Mouse (Mus musculus) heart, embryonic 16.5 days (tissue): Measurements from ENCODE around the gene Zdhhc4. TPM values are rescaled to one million over a fixed set of nuclear protein-coding genes. Genes with fewer than 3 reads are reported as not detected.
A peak's percentile ranks its signal among the peaks of the same experiment; 100 is the strongest.

Experiments used
- ATAC-seq: fragments of 200-750 bp; cut with Nextera tagmentation; replicated peaks from 2 replicates; pipeline ENCODE4 v1.8.0; 2017; ENCODE audit warnings: moderate number of reproducible peaks; ENCODE audit not compliant: insufficient read depth, low FRiP score; ENCODE audit errors: extremely low read depth
- H3K27ac ChIP-seq: fragments of 300-500 bp; sonication (generic); 2 replicates; pipeline ENCODE4 v1.5.1; 2014; ENCODE audit warnings: mild to moderate bottlenecking, low read length, control low read depth, moderate library complexity
- H3K27me3 ChIP-seq: fragments of 300-500 bp; sonication (generic); 2 replicates; pipeline ENCODE4 v1.6.1; 2014; ENCODE audit warnings: low read length, mixed read lengths; ENCODE audit not compliant: control insufficient read depth, insufficient read depth
- H3K36me3 ChIP-seq: fragments of 300-500 bp; sonication (generic); 2 replicates; pipeline ENCODE4 v1.6.1; 2014; ENCODE audit not compliant: control insufficient read depth, insufficient read depth
- H3K4me1 ChIP-seq: fragments of 300-500 bp; sonication (generic); 2 replicates; pipeline ENCODE4 v1.6.1; 2014; ENCODE audit warnings: low read length, mixed read lengths; ENCODE audit not compliant: control insufficient read depth, insufficient read depth
- H3K4me2 ChIP-seq: fragments of 300-500 bp; sonication (generic); 2 replicates; pipeline ENCODE4 v1.6.1; 2014; ENCODE audit warnings: low read depth, mild to moderate bottlenecking, control low read depth, low read length
- H3K4me3 ChIP-seq: fragments of 300-500 bp; sonication (generic); 2 replicates; pipeline ENCODE4 v1.5.1; 2014; ENCODE audit warnings: mild to moderate bottlenecking, control low read depth, low read length
- H3K9ac ChIP-seq: fragments of 300-500 bp; sonication (generic); 2 replicates; pipeline ENCODE4 v1.6.1; 2014; ENCODE audit warnings: low read length, control low read depth
- H3K9me3 ChIP-seq: fragments of 300-500 bp; sonication (generic); replicated peaks from 2 replicates; pipeline ENCODE4 v1.6.1; 2016; ENCODE audit warnings: low read length; ENCODE audit not compliant: control insufficient read depth
- WGBS: fragments of 180-500 bp; shearing (Covaris S2); extraction: QIAGEN DNeasy Blood & Tissue Kit; methylation state at CpG from one replicate; pipeline ENCODE4 v1.1.7; 2014; 5-methylcytosine and 5-hydroxymethylcytosine counted together
- polyA plus RNA-seq: library from polyadenylated mRNA; unstranded; fragments of >200 nt; fragmentation: Nextera tagmentation; extraction: Ambion mirVana; gene quantifications from 2 replicates; pipeline ENCODE4 v1.2.1, GENCODE M21; 2015

Gene Zdhhc4
- polyA plus RNA-seq, 1 experiment from 2014 or later: 58.7 TPM

DNA sequence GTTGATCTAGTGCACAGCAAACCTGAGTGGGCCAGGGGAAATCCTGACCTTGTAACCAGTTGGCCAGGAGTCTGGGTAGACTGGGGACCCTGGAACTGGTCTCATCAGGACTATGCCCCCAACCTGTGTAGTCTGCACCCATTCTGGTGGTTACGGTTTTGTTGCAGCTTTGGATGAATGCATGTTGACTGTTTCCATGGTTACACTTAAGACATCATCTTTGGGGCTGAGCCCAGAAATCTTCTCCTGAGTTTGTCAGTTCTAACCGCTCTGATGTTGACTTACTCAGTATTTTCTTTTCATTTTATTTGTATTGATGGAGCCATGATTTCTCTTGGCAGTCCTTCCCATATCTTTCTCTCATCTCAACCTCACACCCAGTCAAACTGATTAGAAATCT lies 33.7 kb downstream of the Zdhhc4 start:
- Histone ChIP-seq H3K4me3 (no peak overlapping the region), H3K9me3 (0 out of 2 replicates have a peak, but pooled peaks cover 5% of the 10 kb centered on the region), H3K27ac (no peak overlapping the region), H3K27me3 (peaks cover 41% of the 10 kb centered on the region), H3K4me2 (no peak overlapping the region), H3K9ac (no peak overlapping the region), H3K4me1 (peaks cover 11% of the 10 kb centered on the region), H3K36me3 (peaks cover 10% of the 10 kb centered on the region)
- no peak for ATAC-seq
- WGBS: 73% methylated on average over 2 of the region's 2 CpGs

GRCm38 (mm10) chr5:143294862-143295261 lies 34.2 kb downstream of the Zdhhc4 start:
- H3K36me3 ChIP-seq: peaks cover 5% of the 10 kb centered on the region
- peaks cover 11% of the 10 kb centered on the region for H3K4me1 ChIP-seq
- ATAC-seq: no peak
- no peak overlapping the region for H3K27ac ChIP-seq
- 93% methylated on average over 3 of the region's 3 CpGs for WGBS
- H3K4me3 ChIP-seq: no peak overlapping the region
- H3K9me3 ChIP-seq: 0 out of 2 replicates have a peak, but pooled peaks cover 5% of the 10 kb centered on the region
- peaks cover 45% of the 10 kb centered on the region for H3K27me3 ChIP-seq
- H3K4me2 ChIP-seq: no peak overlapping the region
- H3K9ac ChIP-seq: no peak overlapping the region

GRCm38 (mm10) chr5:143293404-143293803 lies 35.7 kb downstream of the Zdhhc4 start, which contains the start of gene Zfp853:
TSS of gene Zfp853 (minus strand) at chr5:143293623.
- Histone ChIP-seq H3K4me2 (peak within 1 kb of the TSS; percentile 73), H3K36me3 (no peaks in the 10 kb centered on the region), H3K4me3 (peak within 1 kb of the TSS; percentile 56), H3K27me3 (peaks cover 59% of the 10 kb centered on the region), H3K9ac (peak within 1 kb of the TSS; percentile 58), H3K9me3 (0 out of 2 replicates have a peak, but pooled peaks cover 4% of the 10 kb centered on the region), H3K27ac (no peak within 1 kb of the TSS), H3K4me1 (peaks cover 11% of the 10 kb centered on the region)
- peak; percentile 4; the same call in 1 of the 2 replicates for ATAC-seq
- 4% methylated on average over 38 of the region's 38 CpGs for WGBS

DNA sequence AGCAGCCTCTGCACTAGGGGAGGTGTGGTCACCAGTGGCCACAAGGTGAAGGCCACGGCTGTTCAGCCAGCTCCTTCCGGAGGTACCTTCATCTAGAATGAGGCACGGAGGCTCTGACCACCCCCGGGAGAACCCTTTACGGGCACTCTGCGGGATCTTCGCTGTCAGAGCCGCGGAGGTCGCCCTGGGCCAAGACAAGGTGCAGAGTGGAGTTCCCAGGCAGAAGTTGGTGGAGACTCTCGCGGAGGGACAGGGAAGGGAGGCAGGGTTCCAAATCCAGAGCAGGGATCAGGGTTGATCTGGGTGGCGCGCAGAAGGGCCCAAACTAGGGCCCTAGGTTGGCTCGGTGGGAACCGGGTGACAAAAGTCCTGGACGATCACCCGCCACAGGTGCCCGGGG lies 36.2 kb downstream of the Zdhhc4 start:
- H3K9me3 ChIP-seq: 0 out of 2 replicates have a peak, but pooled peaks cover 2% of the 10 kb centered on the region
- no peak overlapping the region for H3K27ac ChIP-seq
- H3K27me3 ChIP-seq: peaks cover 65% of the 10 kb centered on the region
- WGBS: 5% methylated on average over 14 of the region's 19 CpGs
- H3K9ac ChIP-seq: peak overlapping the region; percentile 58
- H3K36me3 ChIP-seq: no peaks in the 10 kb centered on the region
- H3K4me2 ChIP-seq: peak overlapping the region; percentile 73
- peaks cover 15% of the 10 kb centered on the region for H3K4me1 ChIP-seq
- ATAC-seq: no peak
- peak overlapping the region; percentile 56 for H3K4me3 ChIP-seq

- no peak overlapping the region for H3K4me2 ChIP-seq
- H3K9me3 ChIP-seq: no peaks in the 10 kb centered on the region
- no peaks in the 10 kb centered on the region for H3K36me3 ChIP-seq
- H3K27me3 ChIP-seq: peaks cover 85% of the 10 kb centered on the region
- H3K4me1 ChIP-seq: peaks cover 16% of the 10 kb centered on the region
- H3K27ac ChIP-seq: no peak overlapping the region
- H3K4me3 ChIP-seq: no peak overlapping the region
- WGBS: 61% methylated on average over 9 of the region's 9 CpGs
- H3K9ac ChIP-seq: no peak overlapping the region
- ATAC-seq: no peak
These were observed 39.8 kb downstream of the Zdhhc4 start for GRCm38 (mm10) chr5:143289299-143289698.

DNA sequence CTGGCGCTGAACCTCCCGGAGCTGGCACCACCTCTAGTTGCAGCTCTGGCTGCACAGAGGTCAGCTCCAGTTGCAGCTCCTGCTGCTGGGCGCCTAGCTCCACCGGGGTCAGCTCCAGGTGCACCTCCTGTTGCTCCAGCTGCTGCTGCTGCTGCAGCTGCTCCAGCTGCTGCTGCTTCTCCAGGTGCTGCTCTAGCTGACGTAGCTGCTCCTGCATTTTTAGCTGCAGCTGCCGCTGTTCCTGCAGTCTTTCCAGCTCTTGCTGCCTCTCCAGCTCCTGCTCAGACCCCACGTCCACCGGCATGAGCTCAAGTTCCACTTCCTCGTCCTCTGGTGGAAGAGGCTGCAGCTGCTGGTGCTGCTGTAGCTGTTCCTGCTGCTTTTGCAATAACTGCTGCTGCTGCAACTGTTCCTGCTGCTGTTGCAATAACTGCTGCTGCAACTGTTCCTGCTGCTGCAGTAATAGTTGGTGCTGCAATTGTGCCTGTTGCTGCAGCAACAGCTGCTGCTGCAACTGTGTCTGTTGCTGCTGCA lies 40.6 kb downstream of the Zdhhc4 start:
- no peak for ATAC-seq
- Histone ChIP-seq H3K27me3 (peaks cover 78% of the 10 kb centered on the region), H3K4me2 (peak overlapping the region; percentile 63), H3K9ac (peak overlapping the region; percentile 10; the same call in 1 of the 2 replicates), H3K4me1 (peaks cover 11% of the 10 kb centered on the region), H3K4me3 (peak overlapping the region; percentile 47), H3K36me3 (no peaks in the 10 kb centered on the region), H3K9me3 (no peaks in the 10 kb centered on the region), H3K27ac (no peak overlapping the region)
- 13% methylated on average over 9 of the region's 9 CpGs for WGBS

GRCm38 (mm10) chr5:143287774-143288328 lies 41.2 kb downstream of the Zdhhc4 start:
- WGBS: 5% methylated on average over 48 of the region's 48 CpGs
- H3K36me3 ChIP-seq: no peaks in the 10 kb centered on the region
- H3K4me1 ChIP-seq: peaks cover 8% of the 10 kb centered on the region; the same call in 1 of the 2 replicates
- peak overlapping the region; percentile 63 for H3K4me2 ChIP-seq
- peaks cover 72% of the 10 kb centered on the region for H3K27me3 ChIP-seq
- peak overlapping the region; percentile 10; the same call in 1 of the 2 replicates for H3K9ac ChIP-seq
- ATAC-seq: no peak; the same call in 1 of the 2 replicates
- H3K4me3 ChIP-seq: peak overlapping the region; percentile 47
- H3K9me3 ChIP-seq: no peaks in the 10 kb centered on the region
- H3K27ac ChIP-seq: no peak overlapping the region

DNA sequence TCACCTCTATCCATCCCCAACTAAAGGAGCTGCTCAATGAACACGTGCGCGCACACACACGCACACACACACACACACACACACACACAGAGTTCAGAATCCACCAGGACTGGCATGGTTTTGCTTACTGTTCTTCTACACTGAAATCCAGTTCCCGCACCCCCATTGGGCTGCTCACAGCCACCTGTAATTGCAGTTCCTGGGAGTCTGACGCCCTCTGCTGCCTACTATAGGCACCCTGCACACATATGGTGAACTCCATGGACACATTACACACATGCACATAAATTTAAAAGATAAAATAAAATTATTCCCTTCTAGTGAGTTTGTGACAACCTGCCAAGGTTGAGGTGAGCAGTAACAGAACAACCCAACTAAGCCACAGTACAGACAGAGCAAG lies 44.3 kb downstream of the Zdhhc4 start:
- ATAC-seq: no peak
- Histone ChIP-seq H3K9me3 (no peaks in the 10 kb centered on the region), H3K4me3 (no peak overlapping the region), H3K36me3 (no peaks in the 10 kb centered on the region), H3K9ac (no peak overlapping the region), H3K27me3 (peaks cover 57% of the 10 kb centered on the region), H3K4me1 (peaks cover 8% of the 10 kb centered on the region; the same call in 1 of the 2 replicates), H3K4me2 (no peak overlapping the region), H3K27ac (no peak overlapping the region)
- 37% methylated on average over 6 of the region's 6 CpGs for WGBS

GRCm38 (mm10) chr5:143279247-143279646 lies 49.8 kb downstream of the Zdhhc4 start:
- Histone ChIP-seq H3K9ac (no peak overlapping the region), H3K27me3 (peaks cover 28% of the 10 kb centered on the region), H3K4me3 (no peak overlapping the region), H3K9me3 (no peaks in the 10 kb centered on the region), H3K27ac (no peak overlapping the region), H3K4me2 (no peak overlapping the region), H3K36me3 (no peaks in the 10 kb centered on the region), H3K4me1 (no peaks in the 10 kb centered on the region)
- WGBS: 50% methylated on average over 10 of the region's 10 CpGs
- ATAC-seq: no peak
